Mouse (Mus musculus) lung, postnatal 0 days (tissue): ENCODE data around the gene Il17d.
A peak's percentile ranks its signal among the peaks of the same experiment; 100 is the strongest.

Source experiments
- CTCF ChIP-seq: IDR thresholded peaks from 2 replicates; pipeline ENCODE4 v1.5.1; 2016; ENCODE audit warnings: antibody characterized with exemption, mild to moderate bottlenecking
- EP300 ChIP-seq: IDR thresholded peaks from 2 replicates; pipeline ENCODE4 v1.6.1; 2016; ENCODE audit warnings: antibody characterized with exemption, mild to moderate bottlenecking, control low read depth

DNA sequence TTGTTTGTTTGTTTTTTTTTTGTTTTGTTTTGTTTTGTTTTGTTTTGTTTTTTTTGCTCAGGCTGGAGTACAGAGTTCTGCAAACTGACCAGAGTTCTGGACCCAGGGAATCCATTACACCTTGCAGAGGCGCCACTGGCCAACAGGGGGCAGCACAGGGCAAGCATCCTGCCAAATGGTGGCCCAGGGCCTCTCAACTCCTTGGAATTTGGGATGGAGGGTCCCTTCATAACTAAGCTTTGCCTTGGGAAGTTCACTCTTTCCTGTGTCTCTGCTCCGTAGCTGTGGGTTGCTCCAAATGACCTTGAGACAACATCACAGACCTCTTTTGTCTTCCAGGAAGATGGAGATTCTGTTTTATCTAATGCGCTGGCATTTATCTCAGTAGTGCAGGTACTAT, 8.6 kb downstream of the Il17d start:
- TF ChIP-seq CTCF (peak; percentile 92), EP300 (no peak)
